Mouse (Mus musculus): Measurements from ENCODE around the gene Notch1. TPM values are rescaled to one million over a fixed set of nuclear protein-coding genes. Genes with fewer than 3 reads are reported as not detected.
A peak's percentile ranks its signal among the peaks of the same experiment; 100 is the strongest.

Gene Notch1
- polyA plus RNA-seq, 1 experiment = 21.4 TPM

GRCm38 (mm10) chr2:26408515-26409356 is 107.7 kb downstream of the Notch1 start, which contains the start of gene Inpp5e:
Inpp5e (minus strand) TSS chr2:26409203.
- peak; percentile 100 for DNase-seq (ENCODE audit: low spot score)

Other genes with a start within 250 kb of the Notch1 start
- 1.0 and 1.3 TPM in 2 replicates for gene Ccdc187, start 222.1 kb downstream of the Notch1 start, polyA plus RNA-seq (2012; rRNA removed)
- 17.1 and 20.7 TPM in 2 replicates for gene Gpsm1, start 201.1 kb downstream of the Notch1 start, polyA plus RNA-seq (2012; rRNA removed)
- 18.0 and 18.9 TPM in 2 replicates for gene Dnlz, start 164.6 kb downstream of the Notch1 start, polyA plus RNA-seq (2012; rRNA removed)
- 4.9 TPM in 2 replicates for gene Card9, start 155.7 kb downstream of the Notch1 start, polyA plus RNA-seq (2012; rRNA removed)
- gene Snapc4, start 136.0 kb downstream of the Notch1 start, polyA plus RNA-seq (2012; rRNA removed) = 30.7 and 32.0 TPM in 2 replicates
- 115 and 140 TPM in 2 replicates for gene Entr1, start 127.3 kb downstream of the Notch1 start, polyA plus RNA-seq (2012; rRNA removed)
- gene Pmpca, start 127.3 kb downstream of the Notch1 start, polyA plus RNA-seq (2012; rRNA removed) = 57.3 and 69.9 TPM in 2 replicates
- 22.2 and 28.0 TPM in 2 replicates for gene Inpp5e, start 107.5 kb downstream of the Notch1 start, polyA plus RNA-seq (2012; rRNA removed)
- gene Sec16a, start 71.4 kb downstream of the Notch1 start, polyA plus RNA-seq (2012; rRNA removed) = 41.7 and 46.3 TPM in 2 replicates
- 155 and 208 TPM in 2 replicates for gene Egfl7, start 63.4 kb upstream of the Notch1 start, polyA plus RNA-seq (2012; rRNA removed)
- gene Gm20532, start 70.0 kb upstream of the Notch1 start, polyA plus RNA-seq (2012; rRNA removed) = not detected in 2 replicates
- 48.3 and 63.6 TPM in 2 replicates for gene Agpat2, start 87.8 kb upstream of the Notch1 start, polyA plus RNA-seq (2012; rRNA removed)
- 11.5 and 12.5 TPM in 2 replicates for gene Fam69b, start 111.8 kb upstream of the Notch1 start, polyA plus RNA-seq (2012; rRNA removed)
- gene Lcn4, start 154.6 kb upstream of the Notch1 start, polyA plus RNA-seq (2012; rRNA removed) = not detected in 2 replicates